Mouse (Mus musculus): ENCODE measurements at regions not wholly inside any gene's neighbourhood (a gene's known extent, or its start where the extent isn't known, plus 50 kb on each side); places are given as distances from the start of the nearest gene placed in this dataset.

GRCm38 (mm10) chr5:74922881-74923280, 121.7 kb downstream of the Chic2 start:
- Histone ChIP-seq H3K4me3 (replicated peaks) (no peak overlapping the region), H3K4me2 (no peak overlapping the region), H3K36me3 (no peaks in the 10 kb centered on the region), H3K9ac (no peak overlapping the region), H3K27me3 (no peaks in the 10 kb centered on the region), H3K4me1 (replicated peaks) (peaks cover 5% of the 10 kb centered on the region; the same call in 1 of the 2 replicates), H3K27ac (no peak overlapping the region), H3K9me3 (replicated peaks) (no peaks in the 10 kb centered on the region)
- no peak for DNase-seq
- 46% methylated on average over 6 of the region's 6 CpGs for WGBS (ENCODE audit: insufficient replicate concordance)
- ATAC-seq (ENCODE audit: low read depth), result no peak

GRCm38 (mm10) chr5:74920939-74921338, 123.6 kb downstream of the Chic2 start:
- H3K4me2 ChIP-seq, result no peak overlapping the region
- H3K9ac ChIP-seq, result no peak overlapping the region
- 19% methylated on average over 2 of the region's 2 CpGs for WGBS (ENCODE audit: insufficient replicate concordance)
- H3K36me3 ChIP-seq, result no peaks in the 10 kb centered on the region
- no peaks in the 10 kb centered on the region for H3K9me3 ChIP-seq (replicated peaks)
- no peaks in the 10 kb centered on the region for H3K27me3 ChIP-seq
- no peak for ATAC-seq (ENCODE audit: low read depth)
- no peak overlapping the region for H3K27ac ChIP-seq
- DNase-seq, result no peak
- no peak overlapping the region for H3K4me3 ChIP-seq (replicated peaks)
- H3K4me1 ChIP-seq (replicated peaks), result peaks cover 5% of the 10 kb centered on the region; the same call in 1 of the 2 replicates

- 37% methylated on average over 5 of the region's 5 CpGs for WGBS (ENCODE audit: insufficient replicate concordance)
- no peaks in the 10 kb centered on the region for H3K9me3 ChIP-seq (replicated peaks)
- no peak for DNase-seq
Measured at GRCm38 (mm10) chr5:74920490-74920889, 124.1 kb downstream of the Chic2 start.

DNA sequence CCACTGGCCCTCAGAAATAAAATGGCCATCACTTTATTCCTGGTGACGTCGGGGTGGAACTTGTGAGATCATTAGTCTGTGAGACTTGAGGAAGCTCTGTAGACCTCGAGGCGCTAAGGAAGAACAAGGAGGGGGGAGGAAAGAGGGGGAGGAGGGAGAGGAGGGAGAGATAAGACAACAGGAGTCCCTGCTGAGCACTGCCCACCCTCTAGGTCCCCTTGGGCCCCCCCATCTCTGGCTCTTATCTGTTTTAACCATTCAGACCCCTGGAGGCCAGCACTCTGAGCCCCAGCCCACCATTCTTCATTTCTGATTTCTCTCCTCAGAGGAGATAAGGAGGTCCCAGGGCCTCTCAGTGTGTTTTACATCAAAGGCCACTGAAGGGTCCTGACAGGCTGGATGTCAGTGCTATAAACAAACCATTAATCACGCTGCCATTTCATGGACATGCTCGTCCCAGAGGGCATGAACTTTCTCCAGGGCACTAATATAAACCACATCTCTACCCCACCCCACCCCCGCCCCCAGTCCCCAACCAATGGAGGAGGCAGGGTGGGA, 139.0 kb downstream of the Chic2 start:
- Histone ChIP-seq H3K9ac (no peak overlapping the region), H3K4me3 (replicated peaks) (no peak overlapping the region), H3K9me3 (replicated peaks) (no peaks in the 10 kb centered on the region), H3K4me2 (no peak overlapping the region), H3K36me3 (no peaks in the 10 kb centered on the region), H3K4me1 (replicated peaks) (peaks cover 4% of the 10 kb centered on the region; the same call in 1 of the 2 replicates), H3K27me3 (no peaks in the 10 kb centered on the region), H3K27ac (no peak overlapping the region)
- DNase-seq (peak; percentile 6), ATAC-seq (ENCODE audit: low read depth) (peak; percentile 54)
- 10% methylated on average over 7 of the region's 7 CpGs for WGBS (ENCODE audit: insufficient replicate concordance)

More at GRCm38 (mm10) chr5:74920490-74920889, 124.1 kb downstream of the Chic2 start:
- Histone ChIP-seq H3K27ac (no peak overlapping the region), H3K4me2 (no peak overlapping the region), H3K9ac (no peak overlapping the region), H3K4me1 (replicated peaks) (peaks cover 5% of the 10 kb centered on the region; the same call in 1 of the 2 replicates), H3K27me3 (no peaks in the 10 kb centered on the region), H3K4me3 (replicated peaks) (no peak overlapping the region), H3K36me3 (no peaks in the 10 kb centered on the region)
- ATAC-seq (ENCODE audit: low read depth), result no peak

DNA sequence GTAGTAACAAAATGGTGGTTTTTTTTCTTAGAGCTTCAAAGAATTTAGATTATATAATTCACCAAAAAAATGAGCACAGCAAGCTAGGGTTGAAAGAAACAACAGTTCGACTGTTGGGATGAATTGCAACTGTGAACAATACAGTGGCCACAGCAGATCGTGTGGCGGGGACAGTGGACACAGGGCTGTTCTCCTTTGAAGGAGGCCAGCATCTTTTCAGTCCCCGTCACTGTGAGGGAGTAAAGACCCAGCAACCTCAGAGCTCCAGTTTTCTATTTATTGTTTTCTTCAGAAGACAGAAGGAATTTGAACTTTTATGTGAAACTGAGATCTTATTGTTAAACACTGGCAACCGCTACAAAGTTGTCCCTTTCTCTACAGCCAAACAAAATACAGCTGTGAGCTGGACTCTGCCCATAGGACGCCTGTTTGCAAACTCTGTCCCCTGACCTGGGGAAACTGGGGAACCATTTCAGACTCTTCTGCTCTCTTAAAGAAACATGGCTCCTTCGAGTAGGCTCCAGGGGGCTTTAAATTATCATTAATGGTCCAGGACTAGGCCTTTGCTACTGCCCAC, 139.6 kb downstream of the Chic2 start:
- Histone ChIP-seq H3K9ac (no peak overlapping the region), H3K27ac (no peak overlapping the region), H3K4me2 (no peak overlapping the region), H3K9me3 (replicated peaks) (no peaks in the 10 kb centered on the region), H3K4me1 (replicated peaks) (peaks cover 4% of the 10 kb centered on the region; the same call in 1 of the 2 replicates), H3K4me3 (replicated peaks) (no peak overlapping the region), H3K27me3 (no peaks in the 10 kb centered on the region), H3K36me3 (no peaks in the 10 kb centered on the region)
- no peak for DNase-seq
- ATAC-seq (ENCODE audit: low read depth), result no peak
- WGBS (ENCODE audit: insufficient replicate concordance), result 49% methylated on average over 7 of the region's 7 CpGs

GRCm38 (mm10) chr5:74904327-74904726, 140.2 kb downstream of the Chic2 start:
- Histone ChIP-seq H3K27ac (no peak overlapping the region), H3K27me3 (no peaks in the 10 kb centered on the region), H3K4me1 (replicated peaks) (peaks cover 4% of the 10 kb centered on the region; the same call in 1 of the 2 replicates), H3K36me3 (no peaks in the 10 kb centered on the region), H3K4me2 (no peak overlapping the region), H3K9ac (no peak overlapping the region), H3K9me3 (replicated peaks) (no peaks in the 10 kb centered on the region), H3K4me3 (replicated peaks) (no peak overlapping the region)
- DNase-seq (no peak), ATAC-seq (ENCODE audit: low read depth) (no peak)
- WGBS (ENCODE audit: insufficient replicate concordance), result 53% methylated on average over 3 of the region's 3 CpGs

DNA sequence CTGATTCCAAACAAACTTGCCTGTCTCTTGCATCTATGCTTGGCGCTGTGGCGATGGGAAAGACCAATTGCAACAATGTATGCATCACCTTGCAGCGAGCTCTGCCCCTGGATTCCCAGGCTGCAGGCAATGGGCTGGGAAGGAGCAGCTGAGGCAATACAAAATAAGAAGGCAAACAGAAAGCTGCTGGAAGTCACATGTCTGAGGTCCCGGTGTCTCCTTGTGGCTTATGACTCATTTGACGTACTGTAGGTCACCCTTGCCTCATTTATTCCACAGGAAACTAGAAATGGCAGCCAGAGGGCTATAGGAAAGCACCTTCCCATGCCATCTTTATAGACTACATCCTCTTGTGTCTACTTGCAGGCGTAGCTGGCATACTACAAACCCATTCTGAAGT, 140.9 kb downstream of the Chic2 start:
- H3K4me3 ChIP-seq (replicated peaks), result no peak overlapping the region
- ATAC-seq (ENCODE audit: low read depth), result no peak
- no peak overlapping the region for H3K9ac ChIP-seq
- H3K27ac ChIP-seq, result no peak overlapping the region
- H3K9me3 ChIP-seq (replicated peaks), result no peaks in the 10 kb centered on the region
- no peaks in the 10 kb centered on the region for H3K36me3 ChIP-seq
- H3K4me1 ChIP-seq (replicated peaks), result peaks cover 4% of the 10 kb centered on the region; the same call in 1 of the 2 replicates
- no peak overlapping the region for H3K4me2 ChIP-seq
- no peak for DNase-seq
- H3K27me3 ChIP-seq, result no peaks in the 10 kb centered on the region
- WGBS (ENCODE audit: insufficient replicate concordance), result 64% methylated on average over 6 of the region's 6 CpGs

DNA sequence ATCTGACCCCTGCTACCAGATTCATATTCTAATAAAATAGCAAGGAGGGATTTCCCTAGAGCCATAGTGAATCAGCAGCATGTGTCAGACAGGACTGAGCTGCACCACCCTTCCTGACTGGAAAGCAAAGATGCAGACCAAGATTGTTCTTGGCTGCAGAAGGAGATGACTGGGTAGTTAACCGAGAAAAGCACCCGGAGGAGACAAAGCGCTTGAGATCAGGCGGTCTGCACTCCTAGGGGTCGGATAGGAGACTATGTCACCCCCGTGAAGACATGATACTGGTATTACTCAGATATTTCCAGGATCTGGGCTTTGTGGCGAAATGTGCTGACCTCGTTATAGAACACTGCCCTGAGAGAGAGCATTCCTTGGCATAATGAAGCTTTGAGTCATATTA, 147.4 kb downstream of the Chic2 start:
- H3K4me2 ChIP-seq, result no peak overlapping the region
- H3K27me3 ChIP-seq, result no peaks in the 10 kb centered on the region
- ATAC-seq (ENCODE audit: low read depth), result no peak
- no peak overlapping the region for H3K4me3 ChIP-seq (replicated peaks)
- H3K27ac ChIP-seq, result no peak overlapping the region
- DNase-seq, result no peak
- WGBS (ENCODE audit: insufficient replicate concordance), result 63% methylated on average over 8 of the region's 8 CpGs
- no peaks in the 10 kb centered on the region for H3K9me3 ChIP-seq (replicated peaks)
- H3K9ac ChIP-seq, result no peak overlapping the region
- no peaks in the 10 kb centered on the region for H3K4me1 ChIP-seq (replicated peaks)
- H3K36me3 ChIP-seq, result no peaks in the 10 kb centered on the region

DNA sequence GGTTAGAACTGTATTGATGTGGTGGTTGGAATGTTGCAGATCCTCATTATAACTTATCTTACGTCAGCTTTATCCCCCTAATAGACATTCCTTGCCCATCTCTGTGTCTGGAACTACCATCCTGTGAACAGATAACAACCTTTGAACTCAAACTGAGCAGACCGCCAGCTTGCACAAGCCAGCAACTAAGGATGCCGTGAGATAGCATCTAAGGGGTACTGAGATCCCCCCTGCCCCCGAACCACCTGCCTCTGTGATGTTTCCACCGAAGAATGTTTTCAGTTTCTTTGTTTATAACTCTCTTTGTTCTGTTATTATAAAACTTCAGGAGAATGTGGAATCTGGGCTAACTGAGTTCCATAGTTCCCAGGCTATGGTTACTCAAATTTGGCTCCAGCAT, 151.3 kb downstream of the Chic2 start:
- H3K27ac ChIP-seq, result no peak overlapping the region
- H3K36me3 ChIP-seq, result no peaks in the 10 kb centered on the region
- no peaks in the 10 kb centered on the region for H3K27me3 ChIP-seq
- no peak overlapping the region for H3K4me3 ChIP-seq (replicated peaks)
- no peak for ATAC-seq (ENCODE audit: low read depth)
- DNase-seq, result no peak
- no peak overlapping the region for H3K9ac ChIP-seq
- H3K9me3 ChIP-seq (replicated peaks), result no peaks in the 10 kb centered on the region
- H3K4me2 ChIP-seq, result no peak overlapping the region
- no peaks in the 10 kb centered on the region for H3K4me1 ChIP-seq (replicated peaks)
- 51% methylated on average over 5 of the region's 5 CpGs for WGBS (ENCODE audit: insufficient replicate concordance)

GRCm38 (mm10) chr5:74891541-74891940, 153.0 kb downstream of the Chic2 start:
- no peak for ATAC-seq (ENCODE audit: low read depth)
- WGBS (ENCODE audit: insufficient replicate concordance), result 47% methylated on average over 3 of the region's 3 CpGs

GRCm38 (mm10) chr5:74888934-74889333, 155.6 kb downstream of the Chic2 start:
- ATAC-seq (ENCODE audit: low read depth) (no peak), DNase-seq (no peak)
- Histone ChIP-seq H3K4me2 (no peak overlapping the region), H3K9me3 (replicated peaks) (no peaks in the 10 kb centered on the region), H3K27ac (no peak overlapping the region), H3K27me3 (no peaks in the 10 kb centered on the region), H3K4me3 (replicated peaks) (no peak overlapping the region), H3K36me3 (no peaks in the 10 kb centered on the region), H3K9ac (no peak overlapping the region), H3K4me1 (replicated peaks) (no peaks in the 10 kb centered on the region)
- 71% methylated on average over 8 of the region's 8 CpGs for WGBS (ENCODE audit: insufficient replicate concordance)

More at GRCm38 (mm10) chr5:74891541-74891940, 153.0 kb downstream of the Chic2 start:
- Histone ChIP-seq H3K4me3 (replicated peaks) (no peak overlapping the region), H3K9ac (no peak overlapping the region), H3K9me3 (replicated peaks) (no peaks in the 10 kb centered on the region), H3K27me3 (no peaks in the 10 kb centered on the region), H3K27ac (no peak overlapping the region), H3K4me2 (no peak overlapping the region), H3K4me1 (replicated peaks) (no peaks in the 10 kb centered on the region), H3K36me3 (no peaks in the 10 kb centered on the region)
- DNase-seq, result no peak

- no peak for DNase-seq
- no peaks in the 10 kb centered on the region for H3K9me3 ChIP-seq (replicated peaks)
- no peak overlapping the region for H3K27ac ChIP-seq
- H3K4me1 ChIP-seq (replicated peaks), result no peaks in the 10 kb centered on the region
- no peak overlapping the region for H3K4me2 ChIP-seq
- H3K36me3 ChIP-seq, result no peaks in the 10 kb centered on the region
- 46% methylated on average over 3 of the region's 3 CpGs for WGBS (ENCODE audit: insufficient replicate concordance)
- H3K9ac ChIP-seq, result no peak overlapping the region
- H3K27me3 ChIP-seq, result no peaks in the 10 kb centered on the region
- H3K4me3 ChIP-seq (replicated peaks), result no peak overlapping the region
- no peak for ATAC-seq (ENCODE audit: low read depth)
Measured at GRCm38 (mm10) chr5:74885958-74886357, 158.6 kb downstream of the Chic2 start.
